Mouse (Mus musculus) heart, postnatal 0 days (tissue): Measurements from ENCODE around the gene Phospho2. TPM values are rescaled to one million over a fixed set of nuclear protein-coding genes. Genes with fewer than 3 reads are reported as not detected.

Experiments used
- ATAC-seq: fragments of 200-750 bp; cut with Nextera tagmentation; 2 replicates; pipeline ENCODE4 v1.8.0; 2017; ENCODE audit warnings: low read depth, moderate number of reproducible peaks, moderate library complexity; ENCODE audit not compliant: insufficient read depth
- DNase-seq: peaks from one replicate; pipeline ENCODE4 v3.0.0-alpha.2; 2016; ENCODE audit warnings: low spot score
- H3K27ac ChIP-seq: fragments of 300-500 bp; sonication (generic); 2 replicates; pipeline ENCODE4 v1.5.1; 2014; ENCODE audit warnings: low read depth, mild to moderate bottlenecking
- H3K27me3 ChIP-seq: fragments of 300-500 bp; sonication (generic); 2 replicates; pipeline ENCODE4 v1.6.1; 2014; ENCODE audit warnings: low read length, mixed read lengths; ENCODE audit not compliant: control insufficient read depth, insufficient read depth
- H3K36me3 ChIP-seq: fragments of 300-500 bp; sonication (generic); replicated peaks from 2 replicates; pipeline ENCODE4 v1.6.1; 2014; ENCODE audit warnings: low read length, mixed read lengths; ENCODE audit not compliant: control insufficient read depth, insufficient read depth
- H3K4me1 ChIP-seq: fragments of 300-500 bp; sonication (generic); 2 replicates; pipeline ENCODE4 v1.6.1; 2014; ENCODE audit warnings: antibody characterized with exemption; ENCODE audit not compliant: control insufficient read depth, insufficient read depth
- H3K4me2 ChIP-seq: fragments of 300-500 bp; sonication (generic); 2 replicates; pipeline ENCODE4 v1.6.1; 2014; ENCODE audit warnings: low read depth, mild to moderate bottlenecking, low read length, moderate library complexity
- H3K4me3 ChIP-seq: fragments of 300-500 bp; sonication (generic); 2 replicates; pipeline ENCODE4 v1.5.1; 2014; ENCODE audit warnings: low read depth, low read length
- H3K9ac ChIP-seq: fragments of 300-500 bp; sonication (generic); replicated peaks from 2 replicates; pipeline ENCODE4 v1.6.1; 2014; ENCODE audit warnings: low read depth, low read length, mixed read lengths
- H3K9me3 ChIP-seq: fragments of 300-500 bp; sonication (generic); replicated peaks from 2 replicates; pipeline ENCODE4 v1.6.1; 2016; ENCODE audit warnings: low read length; ENCODE audit not compliant: control insufficient read depth
- CTCF ChIP-seq: IDR thresholded peaks from 2 replicates; pipeline ENCODE4 v1.5.1; 2016; ENCODE audit warnings: antibody characterized with exemption, control low read depth, low read depth
- EP300 ChIP-seq: IDR thresholded peaks from 2 replicates; pipeline ENCODE4 v1.6.1; 2016; ENCODE audit warnings: antibody characterized with exemption, low read depth
- WGBS: fragments of 180-500 bp; shearing (Covaris S2); extraction: QIAGEN DNeasy Blood & Tissue Kit; methylation state at CpG from one replicate; pipeline ENCODE4 v1.1.7; 2014; 5-methylcytosine and 5-hydroxymethylcytosine counted together
- polyA plus RNA-seq: library from polyadenylated mRNA; unstranded; fragments of >200 nt; fragmentation: Nextera tagmentation; extraction: Ambion mirVana; gene quantifications from 2 replicates; pipeline ENCODE4 v1.2.1, GENCODE M21; 2015
- total RNA-seq: library from RNA; depleted of rRNA; stranded (reverse); fragments of >200 nt; gene quantifications from 2 replicates; pipeline ENCODE4 v1.2.3, GENCODE M21; 2014; ENCODE audit warnings: low replicate concordance; rRNA removed

The Phospho2 gene
- total RNA-seq, result 8.8 and 43.7 TPM in 2 replicates
- 24.9 and 27.1 TPM in 2 replicates for polyA plus RNA-seq

GRCm38 (mm10) chr2:69789429-69790069 is at the start of gene Phospho2, which contains the start of gene Ccdc173:
TSS of gene Phospho2 (plus strand) at chr2:69789623.
TSS of gene Ccdc173 (minus strand) at chr2:69789575.
- H3K27me3 ChIP-seq, result no peaks in the 10 kb centered on the region
- ATAC-seq, result peak; percentile 98

GRCm38 (mm10) chr2:69745091-69745490 is 44.3 kb upstream of the Phospho2 start:
- Histone ChIP-seq H3K9ac (no peak overlapping the region), H3K4me2 (no peak overlapping the region), H3K4me1 (no peaks in the 10 kb centered on the region), H3K36me3 (peaks cover 63% of the 10 kb centered on the region), H3K27ac (no peak overlapping the region), H3K27me3 (no peaks in the 10 kb centered on the region), H3K9me3 (no peaks in the 10 kb centered on the region), H3K4me3 (no peak overlapping the region)
- ATAC-seq, result no peak
- no peak for DNase-seq
- WGBS, result 90% methylated on average over 1 of the region's 1 CpGs
- TF ChIP-seq EP300, result no peak
- peak; percentile 20; the same call in 1 of the 2 replicates for TF ChIP-seq CTCF

More at GRCm38 (mm10) chr2:69789429-69790069, at the start of gene Phospho2, which contains the start of gene Ccdc173:
- peaks cover 19% of the 10 kb centered on the region for H3K36me3 ChIP-seq
- DNase-seq, result peak; percentile 98
- WGBS, result 2% methylated on average over 48 of the region's 48 CpGs
- H3K27ac ChIP-seq, result peak within 1 kb of the TSS; percentile 91
- H3K9ac ChIP-seq, result peak within 1 kb of the TSS; percentile 67
- H3K4me3 ChIP-seq, result peak within 1 kb of the TSS; percentile 78
- no peaks in the 10 kb centered on the region for H3K9me3 ChIP-seq
- peak within 1 kb of the TSS; percentile 86 for H3K4me2 ChIP-seq
- no peak for TF ChIP-seq EP300
- no peak for TF ChIP-seq CTCF
- 0 out of 2 replicates have a peak, but pooled peaks cover 3% of the 10 kb centered on the region for H3K4me1 ChIP-seq

GRCm38 (mm10) chr2:69760980-69761379 is 28.4 kb upstream of the Phospho2 start:
- 0 out of 2 replicates have a peak, but pooled peaks cover 7% of the 10 kb centered on the region for H3K36me3 ChIP-seq
- H3K27me3 ChIP-seq, result no peaks in the 10 kb centered on the region
- no peak overlapping the region for H3K4me2 ChIP-seq
- ATAC-seq (no peak), DNase-seq (no peak)
- TF ChIP-seq CTCF, result no peak
- no peak for TF ChIP-seq EP300
- H3K27ac ChIP-seq, result no peak overlapping the region
- no peak overlapping the region for H3K4me3 ChIP-seq
- H3K9ac ChIP-seq, result no peak overlapping the region
- WGBS, result 76% methylated on average over 5 of the region's 5 CpGs
- H3K4me1 ChIP-seq, result no peaks in the 10 kb centered on the region
- no peaks in the 10 kb centered on the region for H3K9me3 ChIP-seq

GRCm38 (mm10) chr2:69763340-69763739 is 26.1 kb upstream of the Phospho2 start:
- TF ChIP-seq CTCF, result no peak
- no peak for TF ChIP-seq EP300
- no peak for DNase-seq
- Histone ChIP-seq H3K36me3 (0 out of 2 replicates have a peak, but pooled peaks cover 7% of the 10 kb centered on the region), H3K4me2 (no peak overlapping the region), H3K4me1 (no peaks in the 10 kb centered on the region), H3K9me3 (no peaks in the 10 kb centered on the region), H3K4me3 (no peak overlapping the region), H3K9ac (no peak overlapping the region), H3K27ac (no peak overlapping the region), H3K27me3 (no peaks in the 10 kb centered on the region)
- WGBS, result 89% methylated on average over 4 of the region's 4 CpGs
- ATAC-seq, result no peak

- no peak overlapping the region for H3K4me3 ChIP-seq
- H3K27ac ChIP-seq, result no peak overlapping the region
- H3K36me3 ChIP-seq, result 0 out of 2 replicates have a peak, but pooled peaks cover 7% of the 10 kb centered on the region
- no peak for DNase-seq
- WGBS, result 63% methylated on average over 1 of the region's 1 CpGs
- no peaks in the 10 kb centered on the region for H3K27me3 ChIP-seq
- H3K4me1 ChIP-seq, result no peaks in the 10 kb centered on the region
- H3K9me3 ChIP-seq, result no peaks in the 10 kb centered on the region
- no peak overlapping the region for H3K4me2 ChIP-seq
- ATAC-seq, result no peak
- H3K9ac ChIP-seq, result no peak overlapping the region
- TF ChIP-seq EP300 (no peak), CTCF (no peak)
These were observed 24.7 kb upstream of the Phospho2 start for GRCm38 (mm10) chr2:69764716-69765115.

- H3K27me3 ChIP-seq, result no peaks in the 10 kb centered on the region
- no peak overlapping the region for H3K27ac ChIP-seq
- TF ChIP-seq CTCF, result no peak
- no peak for TF ChIP-seq EP300
- H3K4me1 ChIP-seq, result no peaks in the 10 kb centered on the region
- 99% methylated on average over 3 of the region's 3 CpGs for WGBS
- H3K4me2 ChIP-seq, result no peak overlapping the region
- H3K4me3 ChIP-seq, result no peak overlapping the region
- H3K36me3 ChIP-seq, result peaks cover 12% of the 10 kb centered on the region
- DNase-seq (no peak), ATAC-seq (no peak)
- no peaks in the 10 kb centered on the region for H3K9me3 ChIP-seq
- no peak overlapping the region for H3K9ac ChIP-seq
These were observed 16.1 kb upstream of the Phospho2 start for GRCm38 (mm10) chr2:69773331-69773730.
